Mouse (Mus musculus) liver, postnatal 0 days (tissue): ENCODE measurements at regions not wholly inside any gene's neighbourhood (a gene's known extent, or its start where the extent isn't known, plus 50 kb on each side); places are given as distances from the start of the nearest gene placed in this dataset.
A peak's percentile ranks its signal among the peaks of the same experiment; 100 is the strongest.

ENCODE experiments used
- CTCF ChIP-seq: sonication (generic); IDR thresholded peaks from 2 replicates; pipeline ENCODE4 v1.5.1; 2016; ENCODE audit warnings: antibody characterized with exemption, low read depth
- EP300 ChIP-seq: IDR thresholded peaks from 2 replicates; pipeline ENCODE4 v1.6.1; 2016; ENCODE audit warnings: antibody characterized with exemption, low read depth, mild to moderate bottlenecking

GRCm38 (mm10) chr1:90291256-90291655 is 87.5 kb downstream of the Ackr3 start:
- TF ChIP-seq CTCF (peak; percentile 52), EP300 (no peak)
